Mouse (Mus musculus) heart, postnatal 36 days (tissue): ENCODE measurements around the gene Nlgn1. TPM values are rescaled to one million over a fixed set of nuclear protein-coding genes. Genes with fewer than 3 reads are reported as not detected.

Source experiments
- DNase-seq, 2 experiments: peaks; one replicate each; pipeline ENCODE4 v3.0.0; 2021 to 2022
- intact Hi-C: fragments of 180-260 bp; cut with DNase I; formaldehyde crosslinking; loops from one replicate; pipeline ENCODE4 v1.15.1; 2025
- total RNA-seq, 2 experiments: library from RNA; stranded (reverse); gene quantifications; 2 replicates each; pipeline ENCODE4 v1.2.3; 2021

Nlgn1 gene
- total RNA-seq, result not detected

DNA sequence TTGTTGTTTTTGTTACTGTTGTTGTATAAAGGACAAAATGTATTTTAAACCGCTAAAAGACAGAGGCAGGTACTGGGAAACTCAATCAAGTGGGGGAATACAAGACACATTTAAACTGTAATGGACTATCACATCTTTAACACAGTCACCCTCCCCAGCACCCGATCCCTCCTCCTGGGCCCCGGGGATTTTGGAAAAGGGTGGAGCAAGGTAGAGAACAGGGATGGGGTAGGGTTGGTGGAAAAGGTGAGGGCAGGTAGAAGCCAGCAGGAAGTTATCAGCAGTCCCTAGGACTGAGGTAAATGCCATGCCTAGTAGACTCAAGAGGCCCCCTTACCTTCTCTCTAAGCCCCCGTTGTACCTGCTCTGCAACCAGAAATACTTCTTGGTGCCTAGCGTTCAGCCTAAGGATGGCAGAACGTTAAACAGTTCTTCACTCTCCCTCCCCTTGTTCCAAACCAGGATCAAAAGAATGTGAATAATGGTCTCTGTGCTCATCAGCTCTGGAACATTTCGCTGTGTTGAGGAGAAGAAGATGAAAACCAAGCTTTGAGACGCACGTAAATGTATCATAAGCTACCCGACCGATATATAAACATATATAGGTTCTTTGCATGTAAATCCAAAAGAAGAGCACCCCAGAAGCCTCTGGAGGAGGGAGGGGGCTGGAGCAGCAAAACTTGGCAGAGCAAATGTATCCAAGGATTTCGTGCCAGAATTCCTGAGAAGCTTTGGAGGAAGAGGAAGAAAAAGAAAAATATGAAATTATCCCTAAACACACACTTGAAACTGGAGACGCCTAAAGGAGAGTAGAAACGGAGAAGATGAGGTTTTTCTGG, at the start of gene Nlgn1:
Gene Nlgn1 (minus strand): TSS at position 61 of the 839 bp plus-strand sequence.
- intact Hi-C loops, result no loop called here
- DNase-seq, result no peak

DNA sequence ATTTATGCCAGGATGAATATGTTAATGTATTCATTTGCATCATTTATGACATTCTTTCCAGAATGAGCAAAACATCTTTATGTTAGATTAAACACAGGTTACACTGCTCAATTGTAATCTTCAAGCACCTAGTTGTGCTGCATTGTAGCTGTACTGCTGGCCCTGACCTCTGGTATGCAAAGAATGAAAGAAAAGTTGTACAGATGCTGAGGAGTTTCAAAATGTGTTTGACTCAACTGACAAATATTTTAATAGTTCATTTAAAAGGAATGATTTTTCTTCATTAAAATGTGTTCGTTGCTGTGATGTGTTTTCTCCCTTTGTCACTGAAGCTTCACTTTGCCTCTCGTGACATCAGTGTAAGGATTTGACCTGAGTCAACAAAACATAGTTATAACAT, 46.0 kb upstream of the Nlgn1 start:
- DNase-seq, result no peak
- intact Hi-C loops, result no loop called here

DNA sequence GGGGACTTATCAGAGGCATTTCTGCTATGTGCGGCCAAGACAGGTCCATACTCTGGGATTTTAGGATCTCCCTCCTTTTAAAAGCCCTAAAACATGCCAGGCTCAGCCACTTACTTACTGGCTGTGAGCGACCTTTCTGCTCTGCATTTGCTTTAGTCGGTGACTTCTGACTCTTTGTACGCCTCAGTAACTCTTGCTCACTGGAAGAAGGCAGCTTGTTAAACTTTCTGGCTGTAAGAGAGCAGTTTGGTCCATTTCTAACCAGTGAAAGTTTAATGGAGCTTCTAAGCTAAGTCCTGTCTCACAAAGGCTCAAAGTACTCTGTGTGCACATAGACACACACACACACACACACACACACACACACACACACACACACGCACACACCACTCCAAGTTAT, 22.8 kb upstream of the Nlgn1 start:
- intact Hi-C loops, result no loop called here
- no peak for DNase-seq

DNA sequence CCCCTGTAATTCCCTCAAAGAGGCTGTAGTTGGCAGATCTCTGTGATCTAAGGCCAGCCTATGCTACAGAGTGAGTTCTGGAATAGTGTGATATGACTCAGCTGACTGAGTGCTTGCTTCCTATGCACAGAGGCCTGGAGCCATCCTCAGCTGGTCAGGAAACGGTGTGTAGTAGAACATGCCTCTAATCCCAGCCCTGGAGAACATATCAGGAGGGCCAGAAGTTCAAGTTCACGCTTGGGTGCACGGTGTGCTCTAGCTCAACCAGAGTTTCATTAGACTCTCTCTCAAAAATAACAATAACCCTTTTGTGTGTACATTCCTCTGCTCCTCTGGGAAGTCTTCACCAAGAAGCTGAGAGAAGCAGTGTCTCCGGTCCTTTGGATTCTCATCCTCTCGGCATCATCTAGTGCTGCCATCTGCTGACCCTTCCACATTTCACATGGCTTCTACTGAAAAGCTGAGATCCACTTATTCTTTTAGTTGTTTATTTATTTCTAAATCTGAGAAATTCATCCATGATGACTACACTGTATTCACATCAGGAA, 22.3 kb upstream of the Nlgn1 start:
- intact Hi-C loops, result no loop called here

DNA sequence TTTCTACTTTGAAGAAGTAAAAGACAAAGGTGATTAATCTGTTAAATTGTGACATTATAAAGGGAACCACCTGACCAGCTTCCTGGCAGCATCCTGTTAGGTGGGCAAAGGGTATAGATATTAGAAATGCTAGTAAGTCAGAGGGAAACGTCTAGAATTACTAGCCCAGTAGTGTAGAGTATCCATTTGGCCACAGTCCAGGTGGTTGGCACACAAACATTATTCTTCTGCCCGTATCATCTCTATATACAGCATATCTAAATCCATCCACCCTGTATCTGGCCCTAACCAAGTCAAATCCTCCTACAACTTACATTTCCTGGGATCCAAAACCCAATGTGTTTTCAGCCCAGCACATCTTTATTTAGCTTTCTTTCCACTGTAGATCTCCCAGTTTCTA, 5.2 kb upstream of the Nlgn1 start:
- intact Hi-C loops, result no loop called here
- no peak for DNase-seq

More for the DNA sequence above, 22.3 kb upstream of the Nlgn1 start:
- DNase-seq, result no peak

- DNase-seq, result no peak
- intact Hi-C loops, result no loop called here
Measured at GRCm38 (mm10) chr3:26333239-26333811, 1.1 kb upstream of the Nlgn1 start.

DNA sequence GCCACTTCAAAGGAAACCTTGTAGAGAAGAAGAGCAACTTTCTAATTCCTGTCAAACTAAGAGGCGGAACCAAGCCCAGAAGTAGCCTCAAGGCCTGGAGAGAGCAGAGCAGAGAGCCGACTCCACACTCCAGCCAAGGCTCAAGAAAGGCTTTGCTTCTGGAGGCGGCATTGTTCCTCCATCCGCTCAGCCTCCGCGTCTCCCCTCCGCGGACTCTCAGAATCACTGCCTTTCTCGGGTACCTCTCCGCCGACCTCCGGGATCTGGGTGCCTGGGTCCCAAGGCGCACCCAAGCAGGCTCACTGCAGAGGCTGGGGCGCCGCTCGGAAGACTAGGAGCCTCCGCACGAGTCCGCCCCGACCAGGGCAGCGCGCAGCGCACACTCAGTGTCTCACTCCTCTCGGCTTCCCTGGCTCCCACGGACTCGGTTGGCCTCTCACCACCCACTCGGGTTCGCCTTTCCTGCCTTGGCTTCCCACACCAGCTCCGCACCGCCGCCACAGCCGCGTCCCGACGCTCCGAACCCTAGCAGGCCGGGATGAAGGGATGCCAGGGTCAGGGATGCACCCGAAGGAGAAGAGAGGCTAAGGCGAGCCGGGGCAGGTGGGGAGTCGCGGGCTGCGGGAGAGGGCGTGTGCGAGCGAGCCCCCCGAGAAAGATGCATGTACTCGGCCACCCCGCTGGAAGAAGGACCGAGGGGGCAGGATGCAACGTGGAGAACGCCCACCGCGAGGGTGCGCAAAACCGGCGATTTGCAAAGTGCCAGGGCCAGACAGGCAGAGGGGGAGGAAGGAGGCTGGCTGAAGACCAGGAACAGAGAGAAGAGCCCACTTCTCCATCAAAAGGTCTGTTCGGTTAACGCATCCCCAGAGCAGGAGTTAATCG, 841 bp downstream of the Nlgn1 start:
- DNase-seq, result no peak

DNA sequence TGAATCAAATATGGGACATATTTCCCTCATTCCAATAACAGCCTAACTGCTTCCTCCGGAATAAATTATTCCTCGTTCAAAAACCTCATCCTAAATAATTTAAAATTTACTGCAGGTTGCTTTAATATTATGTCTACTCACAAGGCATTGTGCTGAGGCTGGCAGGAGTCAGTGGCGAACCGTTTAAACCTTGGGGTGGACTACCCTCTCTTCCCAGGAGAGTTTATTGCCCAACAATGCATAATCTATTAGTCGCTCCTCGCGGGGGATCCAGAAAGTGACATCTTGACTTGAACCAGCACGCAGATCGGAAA, 1.4 kb downstream of the Nlgn1 start:
- intact Hi-C loops, result no loop called here
- DNase-seq, result no peak

More for the DNA sequence above, 841 bp downstream of the Nlgn1 start:
- intact Hi-C loops, result no loop called here

- intact Hi-C loops, result no loop called here
- no peak for DNase-seq
Measured at GRCm38 (mm10) chr3:26330019-26330418, 2.2 kb downstream of the Nlgn1 start.

DNA sequence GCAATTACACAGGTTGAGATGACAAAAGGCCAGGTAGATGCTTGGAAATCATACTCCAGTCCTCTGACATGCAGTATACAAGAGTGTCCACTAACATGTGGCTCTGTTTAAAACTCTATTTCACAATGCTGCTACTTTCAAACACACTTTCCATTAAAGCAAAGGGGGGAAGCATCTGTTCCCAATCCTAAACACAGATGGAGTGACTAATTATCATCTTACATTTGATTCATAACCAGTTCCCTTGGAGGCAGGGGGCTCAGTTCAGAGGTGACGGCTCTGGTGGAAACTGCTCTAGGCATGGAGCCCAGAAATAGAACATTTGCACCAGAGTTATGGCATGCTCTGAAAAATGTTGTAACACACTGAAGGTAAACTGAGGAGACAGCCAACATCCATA, 7.8 kb downstream of the Nlgn1 start:
- intact Hi-C loops, result no loop called here
- DNase-seq, result no peak

DNA sequence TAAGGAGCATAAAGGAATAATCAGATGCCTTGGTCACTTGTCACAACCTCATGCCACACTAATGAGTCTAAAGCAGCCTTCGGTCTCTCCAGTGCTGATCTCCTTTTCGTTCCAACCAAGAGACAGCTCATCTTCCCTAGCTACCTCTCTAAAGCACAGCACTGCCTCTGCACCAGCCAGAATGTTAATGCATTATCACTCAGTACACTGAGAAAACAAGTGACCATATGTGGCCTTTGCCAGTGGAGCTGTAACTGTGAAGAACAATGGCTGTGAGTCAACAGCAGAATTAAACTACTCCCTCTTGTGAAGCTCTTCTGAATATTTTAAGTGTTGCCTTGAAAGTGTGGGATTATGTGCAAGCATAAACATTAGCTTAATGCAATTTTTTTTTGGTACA, 14.9 kb downstream of the Nlgn1 start:
- intact Hi-C loops, result no loop called here
- DNase-seq, result no peak

DNA sequence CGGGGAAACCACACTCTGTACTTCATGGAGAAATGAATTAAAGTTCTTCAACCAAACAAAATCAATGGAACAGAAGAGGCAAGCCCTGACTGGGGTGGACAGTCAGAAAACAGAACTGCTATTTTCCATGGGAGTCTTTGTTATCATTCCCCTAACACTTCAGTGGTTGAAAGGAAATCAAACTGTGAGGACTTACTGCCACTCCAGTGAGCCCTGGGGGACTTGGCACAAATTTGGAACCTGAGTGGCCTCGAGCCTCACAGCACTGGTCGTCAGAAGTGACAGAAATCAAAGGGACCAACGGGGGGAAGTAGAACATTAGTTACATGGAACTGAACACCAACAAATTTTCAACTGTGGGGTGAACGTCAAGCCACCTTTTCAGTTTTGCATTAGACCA, 34.4 kb downstream of the Nlgn1 start:
- intact Hi-C loops, result no loop called here
- DNase-seq, result no peak

DNA sequence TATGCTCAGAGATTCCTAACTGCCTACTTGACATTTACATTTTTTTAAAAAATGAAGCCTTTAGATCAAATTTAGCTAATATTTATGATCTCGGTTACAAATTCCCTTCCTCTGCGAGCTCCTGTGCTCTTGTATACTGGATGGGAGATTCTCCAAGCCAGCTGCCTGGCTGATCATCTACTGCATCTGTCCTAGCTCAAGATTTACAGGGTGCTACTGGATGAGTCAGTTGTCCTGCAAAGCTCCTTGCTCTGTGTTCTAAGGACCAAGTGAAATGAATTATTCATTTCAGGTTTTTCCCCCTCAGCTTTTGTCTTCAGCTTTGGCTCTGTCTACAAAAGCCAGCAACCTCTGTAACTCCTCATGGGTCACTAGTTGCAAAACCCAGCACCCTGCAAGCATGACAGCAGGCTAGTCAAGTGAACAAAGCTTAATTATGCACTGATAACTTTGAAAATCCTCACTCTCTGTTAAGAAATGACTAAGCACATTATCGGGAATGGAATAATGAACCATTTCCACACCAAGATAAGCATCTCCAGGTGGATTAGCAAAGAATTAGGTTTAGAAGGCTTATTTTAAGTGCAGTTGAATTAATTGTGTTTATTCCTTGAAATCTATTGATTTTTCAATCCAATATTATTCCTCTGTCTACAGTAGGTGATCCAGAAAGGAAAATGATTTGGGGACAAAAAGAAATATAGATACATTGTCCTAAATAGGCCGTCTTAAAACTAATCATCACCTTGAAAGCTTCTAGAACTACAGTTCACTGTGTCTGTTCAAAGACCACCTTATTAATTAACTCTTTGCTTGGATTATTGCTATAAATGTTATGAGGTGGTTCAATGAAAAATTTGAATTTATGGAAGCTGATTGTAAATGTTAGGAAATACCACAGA, 61.1 kb downstream of the Nlgn1 start:
- intact Hi-C loops, result no loop called here
- no peak for DNase-seq

DNA sequence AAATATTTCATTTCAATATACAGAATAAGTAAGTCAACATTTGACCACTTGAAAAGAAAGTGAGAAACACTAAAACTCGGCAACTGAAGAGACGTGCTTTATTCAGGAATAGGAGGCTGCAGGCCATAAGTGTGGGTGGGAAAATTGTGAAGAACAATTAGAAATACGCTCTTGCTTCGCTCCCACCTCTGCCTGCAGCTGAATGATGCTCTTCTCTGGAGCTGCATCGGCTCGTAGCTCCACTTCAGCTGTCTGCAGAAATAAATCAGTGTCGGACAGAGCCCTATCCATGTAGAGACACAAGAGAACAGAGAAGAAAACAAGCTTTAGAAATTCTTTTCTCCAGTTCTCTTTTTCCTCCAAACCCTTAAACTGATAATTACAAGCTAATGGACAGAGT, 85.7 kb downstream of the Nlgn1 start:
- intact Hi-C loops, result no loop called here
- no peak for DNase-seq

GRCm38 (mm10) chr3:26243274-26243673, 89.0 kb downstream of the Nlgn1 start:
- no peak for DNase-seq
- intact Hi-C loops, result no loop called here

GRCm38 (mm10) chr3:26230006-26230405, 102.3 kb downstream of the Nlgn1 start:
- DNase-seq, result no peak
- intact Hi-C loops, result no loop called here

GRCm38 (mm10) chr3:26228827-26229226, 103.4 kb downstream of the Nlgn1 start:
- intact Hi-C loops, result no loop called here
- DNase-seq, result no peak

DNA sequence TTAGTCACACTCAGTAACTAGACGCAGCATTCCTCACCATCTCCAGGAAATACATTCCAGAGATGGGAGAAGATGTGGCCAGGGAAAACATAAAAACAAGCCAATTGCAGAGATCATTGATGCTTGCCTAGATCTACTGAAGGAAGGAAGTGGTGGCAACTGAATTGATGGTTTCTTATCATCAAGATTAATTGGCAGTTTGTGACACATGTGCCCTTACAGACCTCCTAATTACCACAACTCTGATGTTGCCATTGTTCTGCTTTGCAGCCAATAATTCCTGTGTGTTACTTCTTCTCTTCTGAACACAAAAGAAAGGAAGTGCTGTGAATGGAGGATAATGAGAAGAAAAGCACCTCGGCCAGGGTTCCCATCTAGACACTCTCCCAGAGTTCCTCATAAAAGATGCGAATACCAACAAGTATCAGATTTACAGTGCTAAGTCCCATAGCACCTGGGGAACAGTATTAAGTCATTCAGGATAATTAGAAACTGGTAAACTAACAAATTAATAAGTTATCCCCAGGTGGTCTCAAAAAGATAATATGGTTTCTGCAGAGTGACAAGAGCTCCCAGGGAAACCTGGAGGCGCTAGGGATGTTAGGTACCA, 104.0 kb downstream of the Nlgn1 start:
- intact Hi-C loops, result no loop called here
- DNase-seq, result no peak

DNA sequence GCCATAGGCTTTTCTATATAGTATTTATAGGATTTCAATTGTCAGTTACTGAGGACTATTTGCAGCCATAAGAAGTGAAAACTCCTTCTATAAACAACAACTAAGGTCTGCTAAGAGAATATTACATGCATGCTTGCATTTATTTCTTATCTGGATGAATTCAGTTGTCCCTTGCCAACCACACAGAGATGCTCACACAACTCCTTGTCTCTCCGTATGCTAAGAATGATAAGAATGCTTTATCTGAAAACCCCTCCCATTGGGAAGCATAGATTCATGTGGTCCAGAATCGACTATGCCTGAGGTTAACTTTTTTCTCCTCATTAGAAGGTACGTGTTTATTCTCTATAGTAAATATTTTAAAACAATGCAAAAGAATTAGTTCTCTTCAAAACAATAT, 108.8 kb downstream of the Nlgn1 start:
- intact Hi-C loops, result no loop called here
- DNase-seq, result no peak

GRCm38 (mm10) chr3:26216231-26216630, 116.0 kb downstream of the Nlgn1 start:
- intact Hi-C loops, result no loop called here
- no peak for DNase-seq
